Mouse (Mus musculus): Measurements from ENCODE around the gene Rnf216. TPM values are rescaled to one million over a fixed set of nuclear protein-coding genes. Genes with fewer than 3 reads are reported as not detected.

The Rnf216 gene
- total RNA-seq, 1 experiment from 2014 or later, result 46.8 TPM

DNA sequence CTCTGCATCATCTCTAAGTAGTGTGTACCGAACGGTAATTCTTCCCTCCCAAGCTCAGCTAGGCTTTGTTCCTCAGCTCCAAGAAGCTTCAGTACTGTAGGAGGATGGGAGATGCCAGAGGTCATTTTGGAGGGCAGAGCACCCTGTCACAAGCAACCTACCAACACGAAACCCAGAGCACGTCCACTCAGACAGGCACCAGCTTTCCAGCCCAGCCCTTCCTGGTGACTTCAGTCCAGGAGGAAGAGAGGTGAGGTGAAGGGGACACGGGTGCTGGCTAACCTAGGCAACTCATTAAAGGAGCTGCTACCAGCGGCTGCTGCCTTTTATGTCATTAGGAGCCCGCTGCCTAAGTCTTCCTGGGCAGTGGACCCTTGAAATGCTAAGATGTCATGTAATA is 81.1 kb downstream of the Rnf216 start:
- ATAC-seq (replicated peaks; ENCODE audit: low read depth, poor library complexity, severe bottlenecking), result no peak

DNA sequence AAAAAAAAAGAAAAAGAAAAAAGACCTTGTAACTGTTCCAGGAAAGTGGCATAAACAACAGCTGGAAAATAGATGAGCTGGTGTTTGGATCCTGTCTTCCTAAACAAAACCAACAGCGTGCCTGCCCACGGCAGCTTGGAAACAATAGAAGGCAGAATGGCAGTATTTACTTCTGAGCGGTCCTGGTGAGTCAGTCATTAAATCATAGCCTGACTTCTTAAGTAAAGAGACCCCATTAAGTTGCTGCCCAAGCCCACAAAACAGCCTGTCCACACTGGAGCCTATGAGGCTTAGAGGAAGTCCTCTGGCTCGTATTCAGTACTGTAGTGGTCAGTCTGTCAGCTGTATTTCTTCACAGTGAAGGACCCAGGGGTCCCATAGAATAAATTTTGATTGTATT is 81.6 kb downstream of the Rnf216 start:
- ATAC-seq (replicated peaks; ENCODE audit: low read depth, poor library complexity, severe bottlenecking), result no peak

- ATAC-seq (replicated peaks; ENCODE audit: low read depth, poor library complexity, severe bottlenecking), result no peak
These were observed 88.9 kb downstream of the Rnf216 start for GRCm38 (mm10) chr5:143023887-143024286.

DNA sequence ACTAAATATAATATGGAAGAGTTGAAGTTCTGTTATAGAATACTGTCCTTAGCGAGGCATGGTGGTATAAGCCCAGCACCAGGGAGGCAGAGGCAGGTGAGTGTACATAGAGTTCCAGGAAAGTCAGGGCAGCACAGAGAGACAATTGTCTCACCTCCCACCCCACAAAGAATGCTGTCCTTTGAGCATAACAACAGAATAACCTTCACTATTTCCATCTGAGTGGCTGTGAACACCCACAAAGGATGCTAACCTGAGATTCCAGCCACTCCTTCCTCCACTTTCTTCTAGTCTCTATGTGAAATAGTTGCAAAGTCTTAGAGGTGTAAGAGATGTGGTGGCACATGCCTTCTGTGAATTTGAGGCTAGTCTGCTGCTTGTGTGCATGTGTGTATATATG is 89.8 kb downstream of the Rnf216 start:
- ATAC-seq (replicated peaks; ENCODE audit: low read depth, poor library complexity, severe bottlenecking), result no peak

DNA sequence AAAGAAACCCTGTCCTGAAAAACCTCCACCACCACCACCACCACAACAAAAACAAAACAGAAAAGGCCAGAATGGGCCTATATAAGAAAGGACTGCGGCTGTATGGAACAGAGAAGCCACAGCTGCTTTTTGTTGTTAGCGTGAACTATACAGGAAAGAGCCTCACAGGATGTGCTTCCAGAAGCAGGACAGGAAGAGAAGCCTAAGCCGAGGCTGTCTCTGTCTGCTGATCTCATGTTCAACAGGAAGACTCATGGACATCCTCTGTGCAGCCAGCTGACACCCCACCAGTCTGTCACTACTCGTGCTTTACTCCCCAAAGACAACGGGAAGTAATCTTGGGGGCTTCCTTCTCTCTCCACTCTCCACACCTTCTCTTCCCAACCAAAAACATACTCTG is 95.4 kb downstream of the Rnf216 start:
- no peak for ATAC-seq (replicated peaks; ENCODE audit: low read depth, poor library complexity, severe bottlenecking)

- no peak for ATAC-seq (replicated peaks; ENCODE audit: low read depth, poor library complexity, severe bottlenecking)
These were observed 103.4 kb downstream of the Rnf216 start for GRCm38 (mm10) chr5:143009383-143009782.

- ATAC-seq (replicated peaks; ENCODE audit: low read depth, poor library complexity, severe bottlenecking), result no peak
These were observed 111.9 kb downstream of the Rnf216 start for GRCm38 (mm10) chr5:143000654-143001500.

DNA sequence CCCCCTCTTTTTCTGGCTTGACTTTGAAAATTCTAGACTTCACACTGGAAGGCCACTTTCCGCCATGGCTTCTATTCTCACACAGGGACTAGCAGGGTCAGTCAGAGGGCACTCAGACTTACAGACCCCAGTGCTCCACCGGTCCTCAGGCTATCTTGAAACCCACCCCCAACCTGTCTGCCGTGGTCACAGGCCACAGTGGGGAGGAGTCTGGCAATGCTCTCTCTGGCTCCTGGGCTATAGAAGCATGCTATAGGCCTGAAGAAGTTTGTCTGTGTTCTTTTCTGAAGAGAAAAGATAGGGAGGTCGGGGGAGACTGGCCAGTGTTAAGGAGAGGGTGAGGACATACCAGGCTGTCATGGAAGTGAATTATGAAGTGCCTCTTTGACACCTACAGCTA is 112.7 kb downstream of the Rnf216 start:
- ATAC-seq (replicated peaks; ENCODE audit: low read depth, poor library complexity, severe bottlenecking), result no peak

DNA sequence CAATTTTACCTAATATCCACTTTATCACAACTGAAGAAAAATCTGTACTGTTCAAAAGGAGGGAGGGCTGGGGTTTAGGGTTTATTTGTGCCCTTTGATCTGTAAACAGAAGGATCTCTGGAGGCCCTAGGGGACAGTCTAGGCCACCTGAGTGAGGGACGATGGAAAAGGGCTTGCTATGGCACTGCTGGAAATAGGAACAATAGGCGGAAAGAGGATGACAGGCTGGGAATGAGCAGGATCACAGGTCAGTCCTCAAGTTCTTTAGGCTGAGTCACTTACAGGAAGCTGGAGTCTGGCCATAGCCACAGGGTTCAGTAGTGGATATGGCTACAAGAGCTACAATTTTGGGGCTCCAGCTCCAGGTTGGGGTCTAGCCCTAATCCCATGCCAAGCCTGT is 114.6 kb downstream of the Rnf216 start:
- ATAC-seq (replicated peaks; ENCODE audit: low read depth, poor library complexity, severe bottlenecking), result no peak

DNA sequence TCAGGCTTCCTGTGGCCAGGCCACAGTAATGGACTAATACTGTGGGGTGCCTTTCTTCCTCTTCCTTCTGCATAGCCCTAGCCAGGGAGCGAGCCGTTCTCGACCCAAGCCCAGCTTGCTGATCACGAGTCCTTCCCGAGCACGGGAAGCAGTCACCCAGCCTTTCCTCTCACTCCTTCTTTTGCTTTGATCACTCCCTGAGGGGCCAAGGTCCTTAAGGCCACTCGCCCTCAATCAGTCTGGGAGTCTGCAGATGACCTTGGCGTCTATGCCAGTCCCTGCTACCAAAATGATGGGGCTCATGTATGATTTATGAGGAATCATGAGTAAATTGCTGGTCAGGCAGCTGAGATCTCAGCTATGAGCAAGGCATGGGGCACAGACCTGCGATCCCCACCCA is 115.3 kb downstream of the Rnf216 start:
- ATAC-seq (replicated peaks; ENCODE audit: low read depth, poor library complexity, severe bottlenecking), result no peak

GRCm38 (mm10) chr5:142994746-142995145 is 118.0 kb downstream of the Rnf216 start:
- ATAC-seq (replicated peaks; ENCODE audit: low read depth, poor library complexity, severe bottlenecking), result no peak

- ATAC-seq (replicated peaks; ENCODE audit: low read depth, poor library complexity, severe bottlenecking), result no peak
These were observed 123.6 kb downstream of the Rnf216 start for GRCm38 (mm10) chr5:142989167-142989566.

GRCm38 (mm10) chr5:142988520-142988919 is 124.3 kb downstream of the Rnf216 start:
- ATAC-seq (replicated peaks; ENCODE audit: low read depth, poor library complexity, severe bottlenecking), result no peak

DNA sequence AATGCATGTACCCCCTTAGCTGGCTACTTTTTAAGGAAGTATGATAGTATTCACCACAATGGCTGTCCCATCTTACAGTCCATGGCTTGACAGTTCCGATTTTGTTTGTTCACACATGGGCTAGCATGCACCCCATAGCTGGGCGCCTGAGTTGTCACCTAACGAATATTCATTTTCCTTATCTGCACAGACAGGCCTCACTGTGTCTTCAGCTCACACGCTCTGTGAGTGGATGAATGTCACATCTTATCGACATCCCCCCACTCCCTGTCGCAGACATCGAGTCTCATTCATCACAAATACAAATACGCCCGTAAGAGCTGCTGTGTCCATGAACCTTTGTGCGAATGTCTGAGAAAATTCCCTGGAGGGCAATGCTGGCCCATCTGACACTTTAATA is 128.5 kb downstream of the Rnf216 start:
- peak; percentile 52; the same call in 1 of the 2 replicates for ATAC-seq (replicated peaks; ENCODE audit: low read depth, poor library complexity, severe bottlenecking)

- ATAC-seq (replicated peaks; ENCODE audit: low read depth, poor library complexity, severe bottlenecking), result no peak
These were observed 129.6 kb downstream of the Rnf216 start for GRCm38 (mm10) chr5:142983174-142983573.

DNA sequence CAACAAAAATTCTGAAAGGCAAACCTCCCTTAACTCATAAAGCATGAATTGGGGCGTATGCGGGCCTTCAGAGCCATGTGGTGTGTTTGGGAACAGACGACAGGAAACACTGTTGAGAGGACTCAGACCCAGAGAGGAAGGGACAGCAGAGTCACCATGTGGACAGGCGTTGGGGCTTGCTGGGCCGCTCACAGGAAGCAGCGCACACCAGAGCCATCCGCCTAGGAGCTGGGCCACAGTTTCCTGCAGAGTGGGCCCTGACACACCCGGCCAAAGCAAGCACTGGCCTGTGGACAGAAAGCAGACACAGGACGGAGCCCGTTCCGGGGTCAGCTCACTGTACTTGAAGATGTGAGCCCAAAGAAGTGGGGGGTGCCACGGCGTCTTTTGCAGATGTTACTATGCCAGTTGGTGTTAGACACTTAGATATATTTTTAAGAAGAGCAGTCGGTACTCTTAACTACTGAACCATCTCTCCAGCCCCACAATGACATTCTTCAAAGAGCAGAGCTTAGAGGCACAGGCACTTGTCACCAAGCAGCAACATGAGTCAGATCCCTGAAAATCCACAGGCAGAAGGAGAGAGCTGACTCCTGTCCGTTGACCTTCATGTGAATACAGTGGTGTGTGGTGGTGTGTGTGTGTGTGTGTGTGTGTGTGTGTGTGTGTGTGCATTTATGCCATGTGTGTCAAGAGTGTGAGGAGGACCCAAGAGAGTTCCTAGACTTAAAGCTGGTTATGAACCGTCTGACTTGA is 130.6 kb downstream of the Rnf216 start:
- ATAC-seq (replicated peaks; ENCODE audit: low read depth, poor library complexity, severe bottlenecking), result peak; percentile 56

GRCm38 (mm10) chr5:142976516-142976915 is 136.3 kb downstream of the Rnf216 start:
- no peak for ATAC-seq (replicated peaks; ENCODE audit: low read depth, poor library complexity, severe bottlenecking)

DNA sequence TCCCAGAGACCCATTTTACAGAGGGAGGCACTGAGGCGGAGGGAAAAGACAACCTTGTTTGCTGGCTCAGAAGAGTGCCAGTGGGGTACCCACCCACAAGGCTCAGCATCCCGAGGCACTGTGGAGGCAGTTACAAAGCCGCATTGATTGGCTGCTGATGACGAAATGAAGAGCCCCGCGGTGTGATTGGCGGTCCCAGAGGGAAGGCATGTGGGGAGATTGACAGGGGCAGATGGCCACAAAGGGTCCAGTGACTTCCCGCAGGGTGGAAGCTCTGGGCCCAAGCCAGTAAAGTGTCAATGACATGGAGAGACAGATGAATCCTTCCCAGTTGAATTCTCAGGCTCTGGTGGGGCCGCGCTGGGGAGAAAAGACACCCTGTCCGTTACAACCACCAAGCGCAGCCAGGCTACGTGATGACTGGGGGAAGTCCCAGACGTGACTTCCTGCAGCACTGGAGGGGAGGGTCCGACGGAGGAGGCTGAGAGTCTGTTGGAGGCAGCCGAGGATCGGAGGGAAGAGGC is 138.1 kb downstream of the Rnf216 start:
- ATAC-seq (replicated peaks; ENCODE audit: low read depth, poor library complexity, severe bottlenecking), result peak; percentile 80

- ATAC-seq (replicated peaks; ENCODE audit: low read depth, poor library complexity, severe bottlenecking), result no peak
These were observed 138.8 kb downstream of the Rnf216 start for GRCm38 (mm10) chr5:142973971-142974370.

DNA sequence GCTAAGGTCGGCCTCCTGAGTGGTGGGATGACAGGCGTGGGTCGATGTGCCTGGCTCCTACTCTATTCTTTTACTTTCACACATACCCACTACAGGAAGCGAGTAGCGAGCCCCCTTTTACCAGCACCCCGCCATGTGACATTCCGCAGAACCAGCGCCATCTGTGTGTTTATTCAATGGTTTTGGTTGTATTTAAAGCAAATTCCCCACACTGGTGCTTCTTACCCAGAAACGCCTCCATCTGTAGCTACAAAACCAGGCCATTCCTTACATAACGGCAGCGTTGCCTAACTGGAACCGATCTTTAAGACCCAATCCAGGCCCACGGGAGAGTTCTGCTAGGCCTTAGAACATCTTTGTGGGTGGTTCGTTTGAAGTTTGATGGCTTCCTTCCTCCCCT is 144.4 kb downstream of the Rnf216 start:
- ATAC-seq (replicated peaks; ENCODE audit: low read depth, poor library complexity, severe bottlenecking), result no peak

- ATAC-seq (replicated peaks; ENCODE audit: low read depth, poor library complexity, severe bottlenecking), result no peak
These were observed 148.1 kb downstream of the Rnf216 start for GRCm38 (mm10) chr5:142964650-142965049.
